Mouse (Mus musculus) kidney, adult 2 months (tissue): ENCODE results near the gene Zbtb2.

Experiments
- CTCF ChIP-seq: fragments of 200-500 bp; conservative IDR thresholded peaks from 2 replicates; pipeline ENCODE4 v1.5.1; 2011; ENCODE audit warnings: low read depth, mild to moderate bottlenecking, control low read depth, low read length, moderate library complexity, mixed read lengths; ENCODE audit not compliant: insufficient read depth, insufficient read length
- POLR2A ChIP-seq: fragments of 200-500 bp; IDR thresholded peaks from one replicate; pipeline ENCODE4 v1.6.1; 2011; ENCODE audit warnings: low read depth, low read length, control low read depth

- TF ChIP-seq CTCF (no peak), POLR2A (no peak)
Measured at GRCm38 (mm10) chr10:4376461-4376860, 11.4 kb downstream of the Zbtb2 start.
